Mouse (Mus musculus) MEL (cell line): ENCODE measurements around the gene Napepld. TPM values are rescaled to one million over a fixed set of nuclear protein-coding genes. Genes with fewer than 3 reads are reported as not detected.

Source experiments
- DNase-seq: peaks from one replicate; pipeline ENCODE4 v3.0.0; 2011; ENCODE audit warnings: low read depth, low spot score
- H3K27ac ChIP-seq: 2 replicates; pipeline ENCODE4 v1.5.1; 2012; ENCODE audit warnings: low read depth, mild to moderate bottlenecking, control low read depth, low read length, moderate library complexity; ENCODE audit not compliant: control insufficient read depth
- H3K27me3 ChIP-seq, 2 experiments: fragments of 150-350 bp in 1 of 2; sonication (generic) in 1 of 2; 2 replicates each; pipeline ENCODE4 v1.6.1; 2012; ENCODE audit warnings: low read length in 2 of 2, mild to moderate bottlenecking in 2 of 2, improper control_type of control experiment in 1 of 2, moderate library complexity in 1 of 2; ENCODE audit not compliant: insufficient read depth in 2 of 2, control insufficient read depth in 1 of 2
- H3K36me3 ChIP-seq, 2 experiments: 2 replicates each; pipeline ENCODE4 v1.6.1; 2012 to 2014; ENCODE audit warnings: low read length in 2 of 2, improper control_type of control experiment in 1 of 2, inconsistent platforms in 1 of 2, mild to moderate bottlenecking in 1 of 2; ENCODE audit not compliant: insufficient read depth in 2 of 2, control insufficient read depth in 1 of 2
- H3K4me1 ChIP-seq, 2 experiments: fragments of 150-350 bp in 1 of 2; sonication (generic) in 1 of 2; 2 replicates each; pipeline ENCODE4 v1.6.1; 2012; ENCODE audit warnings: low read length in 2 of 2, improper control_type of control experiment in 1 of 2, mild to moderate bottlenecking in 1 of 2; ENCODE audit not compliant: insufficient read depth in 2 of 2, control insufficient read depth in 1 of 2
- H3K4me3 ChIP-seq, 2 experiments: fragments of 150-350 bp in 1 of 2; sonication (generic) in 1 of 2; 2 replicates each; pipeline ENCODE4 v1.5.1; 2012; ENCODE audit warnings: low read depth in 2 of 2, low read length in 2 of 2, mild to moderate bottlenecking in 2 of 2, moderate library complexity in 2 of 2, control low read depth in 1 of 2, improper control_type of control experiment in 1 of 2; ENCODE audit not compliant: control insufficient read depth in 1 of 2, insufficient read depth in 1 of 2
- H3K79me2 ChIP-seq: 2 replicates; pipeline ENCODE4 v1.6.1; 2012; ENCODE audit warnings: mild to moderate bottlenecking, low read length, moderate library complexity; ENCODE audit not compliant: control insufficient read depth, poor library complexity, insufficient read depth
- H3K9ac ChIP-seq: 2 replicates; pipeline ENCODE4 v1.6.1; 2012; ENCODE audit warnings: low read depth, mild to moderate bottlenecking, control low read depth, low read length, moderate library complexity; ENCODE audit not compliant: control insufficient read depth, poor library complexity, severe bottlenecking
- H3K9me3 ChIP-seq: fragments of 150-350 bp; sonication (generic); replicated peaks from 2 replicates; pipeline ENCODE4 v1.6.1; 2012; ENCODE audit warnings: mild to moderate bottlenecking, low read length, improper control_type of control experiment, moderate library complexity; ENCODE audit not compliant: insufficient read depth
- BHLHE40 ChIP-seq: IDR thresholded peaks from 2 replicates; pipeline ENCODE4 v1.6.1; 2012; ENCODE audit warnings: low read depth, mild to moderate bottlenecking, inconsistent platforms, low read length, improper control_type of control experiment, borderline replicate concordance
- CTCF ChIP-seq, 3 experiments: IDR thresholded peaks in 2 of 3; conservative IDR thresholded peaks in 1 of 3; 2 replicates each; pipeline ENCODE4 v1.5.1; 2011 to 2012; ENCODE audit warnings: low read length in 3 of 3, low read depth in 2 of 3, mild to moderate bottlenecking in 2 of 3, improper control_type of control experiment in 1 of 3, inconsistent platforms in 1 of 3, mixed read lengths in 1 of 3, moderate library complexity in 1 of 3; ENCODE audit not compliant: control insufficient read depth in 1 of 3, insufficient read depth in 1 of 3, poor library complexity in 1 of 3, severe bottlenecking in 1 of 3
- ELF1 ChIP-seq: IDR thresholded peaks from 2 replicates; pipeline ENCODE4 v1.6.1; 2014; ENCODE audit warnings: low read depth, mild to moderate bottlenecking, inconsistent platforms, low read length, improper control_type of control experiment, moderate library complexity
- EP300 ChIP-seq, 2 experiments: IDR thresholded peaks; 2 replicates each; pipeline ENCODE4 v1.6.1; 2011; ENCODE audit warnings: improper control_type of control experiment in 2 of 2, low read length in 2 of 2, low read depth in 1 of 2, mild to moderate bottlenecking in 1 of 2
- ETS1 ChIP-seq: IDR thresholded peaks from 2 replicates; pipeline ENCODE4 v1.6.1; 2012; ENCODE audit warnings: low read depth, mild to moderate bottlenecking, inconsistent platforms, low read length, improper control_type of control experiment, moderate library complexity
- GABPA ChIP-seq: IDR thresholded peaks from 2 replicates; pipeline ENCODE4 v1.6.1; 2012; ENCODE audit warnings: low read depth, mild to moderate bottlenecking, inconsistent platforms, low read length, improper control_type of control experiment, moderate library complexity
- HCFC1 ChIP-seq: IDR thresholded peaks from 2 replicates; pipeline ENCODE4 v1.6.1; 2012; ENCODE audit warnings: low read depth, mild to moderate bottlenecking, inconsistent platforms, low read length, improper control_type of control experiment, moderate library complexity
- MAFK ChIP-seq: IDR thresholded peaks from 2 replicates; pipeline ENCODE4 v1.6.1; 2011; ENCODE audit warnings: low read depth, mild to moderate bottlenecking, low read length, improper control_type of control experiment, borderline replicate concordance
- MAX ChIP-seq: IDR thresholded peaks from 2 replicates; pipeline ENCODE4 v1.6.1; 2011; ENCODE audit warnings: low read length, improper control_type of control experiment
- MAZ ChIP-seq: IDR thresholded peaks from 2 replicates; pipeline ENCODE4 v1.6.1; 2012; ENCODE audit warnings: low read depth, mild to moderate bottlenecking, inconsistent platforms, low read length, improper control_type of control experiment
- MEF2A ChIP-seq: IDR thresholded peaks from 2 replicates; pipeline ENCODE4 v1.6.1; 2014; ENCODE audit warnings: low read depth, mild to moderate bottlenecking, inconsistent platforms, low read length, improper control_type of control experiment; ENCODE audit not compliant: poor library complexity, insufficient replicate concordance, severe bottlenecking; ENCODE audit errors: extremely low read depth
- MXI1 ChIP-seq: IDR thresholded peaks from 2 replicates; pipeline ENCODE4 v1.6.1; 2011; ENCODE audit warnings: mild to moderate bottlenecking, low read depth, low read length, improper control_type of control experiment
- MYC ChIP-seq: IDR thresholded peaks from 2 replicates; pipeline ENCODE4 v1.6.1; 2011; ENCODE audit warnings: low read depth, mild to moderate bottlenecking, low read length, improper control_type of control experiment, moderate library complexity
- NELFE ChIP-seq: IDR thresholded peaks from 2 replicates; pipeline ENCODE4 v1.6.1; 2011; ENCODE audit warnings: low read depth, low read length, improper control_type of control experiment
- POLR2A ChIP-seq, 2 experiments: IDR thresholded peaks; 2 replicates each; pipeline ENCODE4 v1.6.1; 2011 to 2012; ENCODE audit warnings: low read length in 2 of 2, mild to moderate bottlenecking in 2 of 2, control low read depth in 1 of 2, improper control_type of control experiment in 1 of 2, low read depth in 1 of 2, moderate library complexity in 1 of 2; ENCODE audit not compliant: control insufficient read depth in 1 of 2, insufficient read depth in 1 of 2, poor library complexity in 1 of 2
- POLR2AphosphoS2 ChIP-seq: IDR thresholded peaks from 2 replicates; pipeline ENCODE4 v1.6.1; 2011; ENCODE audit warnings: low read length, improper control_type of control experiment
- POLR2AphosphoS5 ChIP-seq: IDR thresholded peaks from 2 replicates; pipeline ENCODE4 v1.6.1; 2012; ENCODE audit warnings: low read depth, borderline replicate concordance, mild to moderate bottlenecking, inconsistent platforms, low read length, moderate library complexity, mixed read lengths
- RAD21 ChIP-seq: IDR thresholded peaks from 2 replicates; pipeline ENCODE4 v1.6.1; 2011; ENCODE audit warnings: mild to moderate bottlenecking, low read depth, low read length, improper control_type of control experiment
- RCOR1 ChIP-seq: IDR thresholded peaks from 2 replicates; pipeline ENCODE4 v1.6.1; 2012; ENCODE audit warnings: low read depth, mild to moderate bottlenecking, inconsistent platforms, low read length, improper control_type of control experiment
- SIN3A ChIP-seq: IDR thresholded peaks from 2 replicates; pipeline ENCODE4 v1.6.1; 2012; ENCODE audit warnings: low read length, improper control_type of control experiment, inconsistent platforms
- SMC3 ChIP-seq: IDR thresholded peaks from 2 replicates; pipeline ENCODE4 v1.6.1; 2011; ENCODE audit warnings: low read depth, low read length, improper control_type of control experiment
- TAL1 ChIP-seq: IDR thresholded peaks from 2 replicates; pipeline ENCODE4 v1.6.1; 2012; ENCODE audit warnings: mild to moderate bottlenecking, inconsistent platforms, low read length, moderate library complexity, mixed read lengths
- TBP ChIP-seq: IDR thresholded peaks from 2 replicates; pipeline ENCODE4 v1.8.0; 2011; ENCODE audit warnings: low read depth, low read length, improper control_type of control experiment
- TCF12 ChIP-seq: IDR thresholded peaks from 2 replicates; pipeline ENCODE4 v1.6.1; 2014; ENCODE audit warnings: low read depth, mild to moderate bottlenecking, inconsistent platforms, low read length, improper control_type of control experiment, moderate library complexity
- UBTF ChIP-seq: IDR thresholded peaks from 2 replicates; pipeline ENCODE4 v1.6.1; 2012; ENCODE audit warnings: low read depth, mild to moderate bottlenecking, inconsistent platforms, low read length, improper control_type of control experiment, moderate library complexity, borderline replicate concordance; ENCODE audit not compliant: insufficient read depth
- USF2 ChIP-seq, 2 experiments: IDR thresholded peaks; 2 replicates each; pipeline ENCODE4 v1.6.1; 2011 to 2012; ENCODE audit warnings: improper control_type of control experiment in 2 of 2, low read length in 2 of 2, borderline replicate concordance in 1 of 2, inconsistent platforms in 1 of 2, low read depth in 1 of 2, mild to moderate bottlenecking in 1 of 2; ENCODE audit not compliant: insufficient read depth in 1 of 2
- ZMIZ1 ChIP-seq: IDR thresholded peaks from 2 replicates; pipeline ENCODE4 v1.6.1; 2012; ENCODE audit warnings: low read depth, mild to moderate bottlenecking, inconsistent platforms, low read length, improper control_type of control experiment, moderate library complexity
- polyA plus RNA-seq, 2 experiments: library from polyadenylated mRNA; stranded (reverse) in 1 of 2; unstranded in 1 of 2; fragments of >175 nt in 1 of 2; fragments of >200 nt in 1 of 2; gene quantifications; 2 replicates each; pipeline versions ENCODE4 v1.2.1 to v1.2.4; 2012; ENCODE audit warnings: low replicate concordance in 2 of 2, low read depth in 1 of 2; ENCODE audit not compliant: insufficient read length in 2 of 2, insufficient read depth in 1 of 2, missing spikeins in 1 of 2
- total RNA-seq: library from RNA; depleted of rRNA; stranded (reverse); fragments of 300-350 nt; gene quantifications from 2 replicates; pipeline ENCODE4 v1.2.3, GENCODE M21; 2012

Gene Napepld
- total and polyA plus RNA-seq, 3 experiments = 1.5 to 3.0 TPM; not detected in 1

GRCm38 (mm10) chr5:21673742-21674141 is 27.5 kb downstream of the Napepld start:
- Histone ChIP-seq H3K4me3 (peak overlapping the region in 1 of 2 experiments; percentile 79; a peak in 2 of 4 replicates), H3K4me1 (peaks cover 0 to 3% of the 10 kb centered on the region in 2 experiments; a peak in 1 of 4 replicates), H3K27ac (no peak overlapping the region), H3K9ac (peak overlapping the region; percentile 94; the same call in 1 of the 2 replicates), H3K27me3 (no peaks in the 10 kb centered on the region), H3K9me3 (no peaks in the 10 kb centered on the region), H3K79me2 (peaks cover 3% of the 10 kb centered on the region; the same call in 1 of the 2 replicates), H3K36me3 (peaks cover 0 to 6% of the 10 kb centered on the region in 2 experiments; a peak in 2 of 4 replicates)
- no peak for TF ChIP-seq ELF1
- no peak for TF ChIP-seq MEF2A
- TF ChIP-seq MXI1 = no peak
- no peak for TF ChIP-seq SIN3A
- TF ChIP-seq MYC = no peak
- no peak for DNase-seq

DNA sequence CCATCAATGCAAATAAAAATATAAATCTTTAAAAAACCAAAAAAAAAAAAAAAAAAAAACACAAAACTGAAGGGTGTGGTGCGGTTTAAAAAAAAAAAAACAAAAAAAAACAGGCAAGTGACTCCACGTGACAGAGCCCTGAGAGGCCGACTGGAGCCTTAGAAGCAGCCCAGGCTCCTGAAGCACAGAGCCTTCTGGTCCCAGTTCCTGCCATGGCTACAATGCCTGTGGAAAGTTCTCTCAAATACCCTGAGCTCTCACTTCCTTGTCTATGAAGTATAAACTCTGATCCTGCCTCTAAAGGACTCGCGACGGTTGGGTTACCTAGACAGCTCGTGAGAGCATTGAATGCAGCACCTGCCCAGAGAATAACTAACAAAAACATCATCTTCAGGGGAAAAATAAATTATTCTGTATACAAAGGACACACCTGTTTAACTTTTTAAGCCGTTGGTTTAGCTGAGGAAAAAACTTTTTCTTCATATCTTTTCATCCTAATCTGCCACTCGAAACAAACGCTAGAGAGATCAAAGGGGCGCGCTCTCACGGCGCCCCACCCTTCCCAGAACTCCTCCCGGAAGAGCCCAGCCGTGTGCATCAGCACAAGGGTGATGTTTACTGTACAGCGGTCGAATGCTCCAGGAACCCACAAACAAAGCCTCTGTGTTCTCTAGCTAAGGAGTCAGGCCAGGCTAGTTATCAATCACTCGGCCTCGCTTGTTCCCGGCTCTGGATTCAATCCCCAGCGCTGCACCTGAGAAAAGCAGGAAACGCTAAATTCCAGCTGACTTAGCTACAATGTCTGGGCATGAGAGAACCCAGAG is 28.2 kb downstream of the Napepld start:
- DNase-seq = peak; percentile 88
- H3K9me3 ChIP-seq = no peaks in the 10 kb centered on the region
- H3K79me2 ChIP-seq = peaks cover 3% of the 10 kb centered on the region; the same call in 1 of the 2 replicates
- H3K4me3 ChIP-seq = peak overlapping the region; percentile 79 to 86
- H3K36me3 ChIP-seq = peaks cover 0 to 6% of the 10 kb centered on the region in 2 experiments; a peak in 2 of 4 replicates
- H3K4me1 ChIP-seq = peaks cover 0 to 3% of the 10 kb centered on the region in 2 experiments; a peak in 1 of 4 replicates
- H3K27me3 ChIP-seq = no peaks in the 10 kb centered on the region
- H3K9ac ChIP-seq = peak overlapping the region; percentile 94
- peak overlapping the region; percentile 98 for H3K27ac ChIP-seq
- no peak for TF ChIP-seq CTCF (IDR thresholded peaks at IDR 0.05 in 2 of 3, conservative IDR thresholded peaks at IDR 0.05 in 1 of 3; ENCODE audit: control insufficient read depth in 1 of 3, insufficient read depth in 1 of 3, low read depth in 2 of 3, low read length in 3 of 3, poor library complexity in 1 of 3, severe bottlenecking in 1 of 3)
- TF ChIP-seq TBP = peak; percentile 70
- no peak for TF ChIP-seq RAD21
- no peak for TF ChIP-seq UBTF
- peak in 1 of 2 experiments; percentile 54; a peak in 1 of 4 replicates for TF ChIP-seq USF2 (IDR thresholded peaks at IDR 0.05; ENCODE audit: borderline replicate concordance in 1 of 2, insufficient read depth in 1 of 2, low read depth in 1 of 2, low read length in 2 of 2)
- no peak for TF ChIP-seq POLR2AphosphoS5
- TF ChIP-seq RCOR1 = no peak
- TF ChIP-seq HCFC1 = peak; percentile 53; the same call in 1 of the 2 replicates
- peak; percentile 84 for TF ChIP-seq MYC
- peak in 1 of 2 experiments; percentile 87; a peak in 2 of 4 replicates for TF ChIP-seq POLR2A (IDR thresholded peaks at IDR 0.05; ENCODE audit: control insufficient read depth in 1 of 2, insufficient read depth in 1 of 2, low read depth in 1 of 2, low read length in 2 of 2, poor library complexity in 1 of 2)
- peak; percentile 80; the same call in 1 of the 2 replicates for TF ChIP-seq BHLHE40
- peak; percentile 78 for TF ChIP-seq SIN3A
- TF ChIP-seq TCF12 = peak; percentile 39; the same call in 1 of the 2 replicates
- TF ChIP-seq MAZ = no peak
- TF ChIP-seq EP300 (IDR thresholded peaks at IDR 0.05; ENCODE audit: low read depth in 1 of 2, low read length in 2 of 2) = peak in 1 of 2 experiments; percentile 7; a peak in 2 of 4 replicates
- peak; percentile 53 for TF ChIP-seq ETS1
- TF ChIP-seq SMC3 = no peak; the same call in 1 of the 2 replicates
- no peak for TF ChIP-seq TAL1
- 0 out of 2 replicates have a peak, but pooled peaks have one; percentile 41 for TF ChIP-seq MAFK
- no peak for TF ChIP-seq GABPA
- peak; percentile 45; the same call in 1 of the 2 replicates for TF ChIP-seq POLR2AphosphoS2
- TF ChIP-seq MAX = peak; percentile 64; the same call in 1 of the 2 replicates
- TF ChIP-seq MXI1 = peak; percentile 96
- no peak for TF ChIP-seq ZMIZ1
- TF ChIP-seq NELFE = peak; percentile 77
